Mouse (Mus musculus) CH12.LX (cell line): ENCODE data around the gene Acss3.

Source experiments
- CHD1 ChIP-seq: IDR thresholded peaks from 2 replicates; pipeline ENCODE4 v1.6.1; 2012; ENCODE audit warnings: low read depth, low read length, improper control_type of control experiment, inconsistent platforms
- CTCF ChIP-seq, 2 experiments: IDR thresholded peaks in 1 of 2; conservative IDR thresholded peaks in 1 of 2; 2 replicates each; pipeline ENCODE4 v1.5.1; 2011 to 2012; ENCODE audit warnings: low read depth in 2 of 2, low read length in 2 of 2, improper control_type of control experiment in 1 of 2, inconsistent platforms in 1 of 2, mild to moderate bottlenecking in 1 of 2, moderate library complexity in 1 of 2
- EP300 ChIP-seq: IDR thresholded peaks from 2 replicates; pipeline ENCODE4 v1.6.1; 2011; ENCODE audit warnings: low read length, improper control_type of control experiment
- GABPA ChIP-seq: IDR thresholded peaks from 2 replicates; pipeline ENCODE4 v1.6.1; 2012; ENCODE audit warnings: low read depth, low read length, improper control_type of control experiment, inconsistent platforms; ENCODE audit not compliant: insufficient replicate concordance
- HCFC1 ChIP-seq: IDR thresholded peaks from 2 replicates; pipeline ENCODE4 v1.6.1; 2012; ENCODE audit warnings: low read depth, mild to moderate bottlenecking, inconsistent platforms, low read length, improper control_type of control experiment
- KAT2A ChIP-seq: IDR thresholded peaks from 2 replicates; pipeline ENCODE4 v1.6.1; 2012; ENCODE audit warnings: low read length, improper control_type of control experiment, inconsistent platforms; ENCODE audit not compliant: insufficient replicate concordance
- MYC ChIP-seq: IDR thresholded peaks from 2 replicates; pipeline ENCODE4 v1.6.1; 2011; ENCODE audit warnings: low read depth, mild to moderate bottlenecking, improper control_type of control experiment, low read length
- POLR2A ChIP-seq: IDR thresholded peaks from 2 replicates; pipeline ENCODE4 v1.6.1; 2011; ENCODE audit warnings: low read depth, mild to moderate bottlenecking, improper control_type of control experiment, low read length
- POLR2AphosphoS2 ChIP-seq: IDR thresholded peaks from 2 replicates; pipeline ENCODE4 v1.6.1; 2011; ENCODE audit warnings: low read depth, low read length, improper control_type of control experiment
- USF1 ChIP-seq: IDR thresholded peaks from 2 replicates; pipeline ENCODE4 v1.6.1; 2014; ENCODE audit warnings: low read depth, mild to moderate bottlenecking, inconsistent platforms, low read length, improper control_type of control experiment
- ZKSCAN1 ChIP-seq: IDR thresholded peaks from 2 replicates; pipeline ENCODE4 v1.6.1; 2012; ENCODE audit warnings: low read depth, inconsistent platforms, low read length, improper control_type of control experiment, borderline replicate concordance

- TF ChIP-seq POLR2A (no peak), POLR2AphosphoS2 (no peak), CTCF (conservative IDR thresholded peaks at IDR 0.05 in 1 of 2, IDR thresholded peaks at IDR 0.05 in 1 of 2; ENCODE audit: low read depth in 2 of 2, low read length in 2 of 2) (no peak), HCFC1 (no peak), CHD1 (no peak), EP300 (no peak), MYC (no peak), GABPA (no peak), ZKSCAN1 (no peak), USF1 (no peak), KAT2A (no peak)
These were observed 148.0 kb downstream of the Acss3 start for GRCm38 (mm10) chr10:106975193-106976141.
